ENCODE assay signal across 7 mouse cellular contexts in the genomic region with DNA sequence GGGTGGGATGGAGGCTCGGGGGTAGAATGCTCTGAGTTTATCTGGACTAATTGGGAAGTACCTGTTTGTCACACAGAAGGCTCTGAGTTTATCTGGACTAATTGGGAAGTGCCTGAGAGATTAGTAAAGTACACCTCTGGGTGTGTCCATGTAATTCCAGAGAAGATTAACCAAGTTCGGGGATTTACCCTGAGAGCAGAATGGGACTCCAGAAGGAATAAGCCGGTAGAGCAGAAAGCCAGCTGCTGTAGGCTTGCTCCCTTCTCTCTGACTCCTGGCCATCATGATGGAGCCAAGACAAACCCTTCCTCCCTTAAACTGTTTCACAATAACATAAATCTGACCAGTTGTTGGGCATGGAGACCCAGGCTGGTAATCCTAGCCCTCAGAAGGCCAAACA. TPM values are rescaled to one million over a fixed set of nuclear protein-coding genes. Genes with fewer than 3 reads are reported as not detected.
DNase-seq lines count a peak whose midpoint lies in the region; ATAC-seq and TF ChIP-seq lines count a peak whose summit lies in the region.

No protein-coding gene starts in this region.

- peak overlapping the region; percentile 18; the same call in 1 of the 2 replicates for H3K9ac ChIP-seq in lung, embryonic 14.5 days
- H3K9ac ChIP-seq in forebrain, embryonic 13.5 days, result no peak overlapping the region
- no peak overlapping the region for H3K9ac ChIP-seq in limb, embryonic 14.5 days (ENCODE audit: low read depth, low read length, severe bottlenecking)
- H3K9ac ChIP-seq in stomach, embryonic 14.5 days (replicated peaks; ENCODE audit: low read depth, low read length), result peak overlapping the region; percentile 18; the same call in 1 of the 2 replicates

- peaks cover 34% of the 10 kb centered on the region for H3K4me1 ChIP-seq in lung, embryonic 14.5 days (ENCODE audit: insufficient read depth)
- peaks cover 55% of the 10 kb centered on the region for H3K4me1 ChIP-seq in forebrain, embryonic 13.5 days
- H3K4me1 ChIP-seq in limb, embryonic 14.5 days (ENCODE audit: control insufficient read depth, insufficient read depth, low read length), result peaks cover 45% of the 10 kb centered on the region
- peaks cover 46% of the 10 kb centered on the region for H3K4me1 ChIP-seq in stomach, embryonic 14.5 days (ENCODE audit: control insufficient read depth, insufficient read depth, low read length)

- ATAC-seq in lung, embryonic 14.5 days (ENCODE audit: insufficient read depth), result no peak
- ATAC-seq in forebrain, embryonic 13.5 days, result no peak
- no peak for ATAC-seq in limb, embryonic 14.5 days (ENCODE audit: low FRiP score, low read depth)
- no peak for ATAC-seq in stomach, embryonic 14.5 days (ENCODE audit: insufficient number of reproducible peaks, insufficient read depth, low FRiP score, low read depth)

- H3K4me3 ChIP-seq in lung, embryonic 14.5 days (ENCODE audit: low read depth, low read length), result no peak overlapping the region
- H3K4me3 ChIP-seq in forebrain, embryonic 13.5 days, result no peak overlapping the region
- H3K4me3 ChIP-seq in limb, embryonic 14.5 days (replicated peaks; ENCODE audit: low read length), result no peak overlapping the region
- H3K4me3 ChIP-seq in stomach, embryonic 14.5 days (ENCODE audit: low read depth, low read length), result no peak overlapping the region

- peak overlapping the region; percentile 95 for H3K27ac ChIP-seq in lung, embryonic 14.5 days (ENCODE audit: low read depth)
- H3K27ac ChIP-seq in forebrain, embryonic 13.5 days, result peak overlapping the region; percentile 68; the same call in 1 of the 2 replicates
- H3K27ac ChIP-seq in limb, embryonic 14.5 days (replicated peaks; ENCODE audit: low read depth, low read length), result peak overlapping the region; percentile 67; the same call in 1 of the 2 replicates
- peak overlapping the region; percentile 90 for H3K27ac ChIP-seq in stomach, embryonic 14.5 days (ENCODE audit: low read length)

- no peaks in the 10 kb centered on the region for H3K27me3 ChIP-seq in lung, embryonic 14.5 days (ENCODE audit: insufficient read depth, low read length)
- H3K27me3 ChIP-seq in forebrain, embryonic 13.5 days, result no peaks in the 10 kb centered on the region
- H3K27me3 ChIP-seq in limb, embryonic 14.5 days (ENCODE audit: control insufficient read depth, insufficient read depth, low read length), result no peaks in the 10 kb centered on the region
- no peaks in the 10 kb centered on the region for H3K27me3 ChIP-seq in stomach, embryonic 14.5 days (ENCODE audit: control insufficient read depth, insufficient read depth, low read length)

- intact Hi-C loops in left cerebral cortex, postnatal 10 days (cut with DNase I), result no loop called here

- H3K4me2 ChIP-seq in lung, embryonic 14.5 days, result no peak overlapping the region
- H3K4me2 ChIP-seq in forebrain, embryonic 13.5 days, result no peak overlapping the region
- H3K4me2 ChIP-seq in limb, embryonic 14.5 days (replicated peaks; ENCODE audit: low read depth, low read length, severe bottlenecking), result no peak overlapping the region
- no peak overlapping the region for H3K4me2 ChIP-seq in stomach, embryonic 14.5 days (replicated peaks; ENCODE audit: low read depth, low read length)

- no peak for TF ChIP-seq CTCF in lung, embryonic 14.5 days (IDR thresholded peaks at IDR 0.05; ENCODE audit: low read depth)

- H3K36me3 ChIP-seq in lung, embryonic 14.5 days (ENCODE audit: insufficient read depth), result peaks cover 14% of the 10 kb centered on the region
- peaks cover 21% of the 10 kb centered on the region for H3K36me3 ChIP-seq in forebrain, embryonic 13.5 days (ENCODE audit: poor library complexity, severe bottlenecking)
- H3K36me3 ChIP-seq in limb, embryonic 14.5 days (ENCODE audit: control insufficient read depth, insufficient read depth, low read length), result peaks cover 17% of the 10 kb centered on the region
- peaks cover 12% of the 10 kb centered on the region for H3K36me3 ChIP-seq in stomach, embryonic 14.5 days (ENCODE audit: control insufficient read depth, insufficient read depth, low read length)

- 36% methylated on average over 3 of the region's 3 CpGs for WGBS in lung, embryonic 14.5 days
- 13% methylated on average over 3 of the region's 3 CpGs for WGBS in forebrain, embryonic 13.5 days
- WGBS in limb, embryonic 14.5 days, result 35% methylated on average over 3 of the region's 3 CpGs
- WGBS in stomach, embryonic 14.5 days, result 41% methylated on average over 3 of the region's 3 CpGs

- TF ChIP-seq POLR2A in limb, embryonic 14.5 days (IDR thresholded peaks at IDR 0.05; ENCODE audit: borderline replicate concordance, extremely low read depth, insufficient read depth, insufficient read length), result no peak

- DNase-seq in lung, embryonic 14.5 days, result no peak
- DNase-seq in lung, postnatal 10 days, result no peak
- DNase-seq in limb, embryonic 14.5 days (ENCODE audit: low spot score), result no peak
- no peak for DNase-seq in left cerebral cortex, postnatal 10 days (ENCODE audit: extremely low spot score in 1 of 2, low spot score in 2 of 2)
- DNase-seq in adrenal gland, postnatal 10 days, result no peak

- H3K9me3 ChIP-seq in lung, embryonic 14.5 days (ENCODE audit: low read depth, low read length), result no peaks in the 10 kb centered on the region
- H3K9me3 ChIP-seq in forebrain, embryonic 13.5 days (replicated peaks), result no peaks in the 10 kb centered on the region
- H3K9me3 ChIP-seq in limb, embryonic 14.5 days (ENCODE audit: control insufficient read depth, low read length), result no peaks in the 10 kb centered on the region
- H3K9me3 ChIP-seq in stomach, embryonic 14.5 days (ENCODE audit: control insufficient read depth, low read depth, low read length), result no peaks in the 10 kb centered on the region

RNA-seq across cellular contexts. Expression of gene Naif1, which starts 25.5 kb away (rescaled TPM):
- polyA plus RNA-seq in lung, embryonic 14.5 days (2014; fragmentation: Nextera tagmentation; extraction: Ambion mirVana), result 5.7 and 6.5 TPM in 2 replicates
- 5.4 and 5.6 TPM in 2 replicates for polyA plus RNA-seq in forebrain, embryonic 13.5 days (2015; fragmentation: Nextera tagmentation; extraction: Ambion mirVana)
- 4.5 and 5.1 TPM in 2 replicates for polyA plus RNA-seq in limb, embryonic 14.5 days (2012; rRNA removed)
- 4.2 and 5.4 TPM in 2 replicates for polyA plus RNA-seq in limb, embryonic 14.5 days (2014; fragmentation: Nextera tagmentation; extraction: Ambion mirVana)
- polyA plus RNA-seq in stomach, embryonic 14.5 days (2014; fragmentation: Nextera tagmentation; extraction: Ambion mirVana), result 5.6 TPM in 2 replicates
- 1 to 10 TPM; 3.3 to 3.7 TPM for total RNA-seq in left cerebral cortex, postnatal 10 days (2021)
- total RNA-seq in adrenal gland, postnatal 10 days (2021), result 1 to 10 TPM; 3.6 to 3.7 TPM

RNA-seq across cellular contexts. Expression of gene Slc25a25, which starts 26.4 kb away (rescaled TPM):
- polyA plus RNA-seq in lung, embryonic 14.5 days (2014; fragmentation: Nextera tagmentation; extraction: Ambion mirVana), result 16.3 and 19.5 TPM in 2 replicates
- 37.4 and 42.4 TPM in 2 replicates for polyA plus RNA-seq in forebrain, embryonic 13.5 days (2015; fragmentation: Nextera tagmentation; extraction: Ambion mirVana)
- 17.4 and 19.2 TPM in 2 replicates for polyA plus RNA-seq in limb, embryonic 14.5 days (2012; rRNA removed)
- polyA plus RNA-seq in limb, embryonic 14.5 days (2014; fragmentation: Nextera tagmentation; extraction: Ambion mirVana), result 12.7 and 15.1 TPM in 2 replicates
- 13.7 and 14.1 TPM in 2 replicates for polyA plus RNA-seq in stomach, embryonic 14.5 days (2014; fragmentation: Nextera tagmentation; extraction: Ambion mirVana)
- 10 to 100 TPM; 48.9 to 51.3 TPM for total RNA-seq in left cerebral cortex, postnatal 10 days (2021)
- total RNA-seq in adrenal gland, postnatal 10 days (2021), result 100 to 1,000 TPM in 1 of 2 experiments, 10 to 100 TPM in 1; 36.5 to 121 TPM

RNA-seq across cellular contexts. Expression of gene Ptges2, which starts 29.1 kb away (rescaled TPM):
- polyA plus RNA-seq in lung, embryonic 14.5 days (2014; fragmentation: Nextera tagmentation; extraction: Ambion mirVana), result 28.0 and 28.2 TPM in 2 replicates
- polyA plus RNA-seq in forebrain, embryonic 13.5 days (2015; fragmentation: Nextera tagmentation; extraction: Ambion mirVana), result 28.5 and 30.1 TPM in 2 replicates
- polyA plus RNA-seq in limb, embryonic 14.5 days (2012; rRNA removed), result 29.3 and 30.5 TPM in 2 replicates
- polyA plus RNA-seq in limb, embryonic 14.5 days (2014; fragmentation: Nextera tagmentation; extraction: Ambion mirVana), result 26.5 and 30.3 TPM in 2 replicates
- polyA plus RNA-seq in stomach, embryonic 14.5 days (2014; fragmentation: Nextera tagmentation; extraction: Ambion mirVana), result 28.1 and 30.5 TPM in 2 replicates
- 10 to 100 TPM; 46.5 to 46.9 TPM for total RNA-seq in left cerebral cortex, postnatal 10 days (2021)
- 10 to 100 TPM; 91.7 to 98.5 TPM for total RNA-seq in adrenal gland, postnatal 10 days (2021)

RNA-seq across cellular contexts. Expression of gene Lcn2, which starts 36.7 kb away (rescaled TPM):
- 1.6 TPM in 1 of 2 replicates, not detected in the other for polyA plus RNA-seq in lung, embryonic 14.5 days (2014; fragmentation: Nextera tagmentation; extraction: Ambion mirVana)
- polyA plus RNA-seq in forebrain, embryonic 13.5 days (2015; fragmentation: Nextera tagmentation; extraction: Ambion mirVana), result 0.20 TPM in 1 of 2 replicates, not detected in the other
- 1.3 and 2.4 TPM in 2 replicates for polyA plus RNA-seq in limb, embryonic 14.5 days (2012; rRNA removed)
- 0.97 and 2.8 TPM in 2 replicates for polyA plus RNA-seq in limb, embryonic 14.5 days (2014; fragmentation: Nextera tagmentation; extraction: Ambion mirVana)
- 3.7 and 6.8 TPM in 2 replicates for polyA plus RNA-seq in stomach, embryonic 14.5 days (2014; fragmentation: Nextera tagmentation; extraction: Ambion mirVana)
- 1 to 10 TPM; 1.7 to 3.4 TPM for total RNA-seq in left cerebral cortex, postnatal 10 days (2021)
- total RNA-seq in adrenal gland, postnatal 10 days (2021), result 10 to 100 TPM; 12.0 to 21.8 TPM

RNA-seq across cellular contexts. Expression of gene 1110008P14Rik, which starts 43.1 kb away (rescaled TPM):
- polyA plus RNA-seq in lung, embryonic 14.5 days (2014; fragmentation: Nextera tagmentation; extraction: Ambion mirVana), result 32.4 and 33.3 TPM in 2 replicates
- polyA plus RNA-seq in forebrain, embryonic 13.5 days (2015; fragmentation: Nextera tagmentation; extraction: Ambion mirVana), result 59.6 and 60.4 TPM in 2 replicates
- polyA plus RNA-seq in limb, embryonic 14.5 days (2012; rRNA removed), result 51.3 and 76.1 TPM in 2 replicates
- 55.3 and 66.9 TPM in 2 replicates for polyA plus RNA-seq in limb, embryonic 14.5 days (2014; fragmentation: Nextera tagmentation; extraction: Ambion mirVana)
- 35.0 and 46.3 TPM in 2 replicates for polyA plus RNA-seq in stomach, embryonic 14.5 days (2014; fragmentation: Nextera tagmentation; extraction: Ambion mirVana)
- total RNA-seq in left cerebral cortex, postnatal 10 days (2021), result 100 to 1,000 TPM; 168 to 176 TPM
- total RNA-seq in adrenal gland, postnatal 10 days (2021), result 100 to 1,000 TPM; 143 to 149 TPM

Comparison
In these comparisons a context has a peak if more than half of its experiments do, and no peak if none do; other contexts are left out.
1. H3K9ac ChIP-seq: peak in lung, embryonic 14.5 days (single experiment) and stomach, embryonic 14.5 days (single experiment); none in forebrain, embryonic 13.5 days (single experiment) and limb, embryonic 14.5 days (single experiment).
2. Peak in every context shown above with its lines, with median percentiles within 50 percentile points of each other: H3K27ac ChIP-seq.